Mouse (Mus musculus): ENCODE measurements around the gene Arhgef38. TPM values are rescaled to one million over a fixed set of nuclear protein-coding genes. Genes with fewer than 3 reads are reported as not detected.

The Arhgef38 gene
- polyA plus RNA-seq, 1 experiment from 2014 or later, result not detected

DNA sequence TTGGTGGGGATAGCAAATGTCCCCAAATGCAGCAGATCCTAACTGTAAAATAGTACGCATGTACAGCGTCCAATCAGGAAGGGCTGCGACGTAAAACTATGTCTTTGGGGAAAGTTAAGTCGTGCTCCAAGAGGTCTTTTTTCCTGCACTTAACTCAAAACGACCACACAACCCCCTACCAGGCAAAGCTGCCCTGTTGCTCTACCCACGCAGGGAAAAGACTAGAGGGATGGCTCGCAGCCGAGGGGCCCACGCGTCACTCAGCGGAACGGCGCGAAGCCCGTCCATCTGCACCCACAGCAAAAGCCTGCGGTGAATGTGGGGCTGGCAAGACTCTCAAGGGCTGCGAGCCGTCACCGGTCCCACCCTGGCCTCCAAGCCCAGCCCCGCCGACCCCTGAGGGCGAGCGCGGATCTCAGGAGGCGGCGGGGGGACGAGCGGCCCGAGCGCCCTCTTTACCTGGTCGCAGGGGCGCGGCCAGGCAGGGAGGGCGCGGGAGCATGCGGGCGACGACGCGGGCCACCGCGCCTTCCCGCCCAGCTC is 143.6 kb downstream of the Arhgef38 start:
- no peak for DNase-seq

GRCm38 (mm10) chr3:133090247-133091120 is 144.3 kb downstream of the Arhgef38 start:
- 3% methylated on average over 11 of the region's 11 CpGs for WGBS (ENCODE audit: insufficient replicate concordance)
- Histone ChIP-seq H3K4me3 (replicated peaks) (peak overlapping the region; percentile 82), H3K27me3 (no peaks in the 10 kb centered on the region), H3K27ac (peak overlapping the region; percentile 92), H3K4me2 (peak overlapping the region; percentile 64), H3K36me3 (no peaks in the 10 kb centered on the region), H3K4me1 (replicated peaks) (peaks cover 35% of the 10 kb centered on the region), H3K9me3 (replicated peaks) (no peaks in the 10 kb centered on the region), H3K9ac (peak overlapping the region; percentile 91)
- DNase-seq, result no peak
- ATAC-seq (ENCODE audit: low read depth), result no peak

More for the DNA sequence above, 143.6 kb downstream of the Arhgef38 start:
- peak overlapping the region; percentile 82 for H3K4me3 ChIP-seq (replicated peaks)
- no peaks in the 10 kb centered on the region for H3K9me3 ChIP-seq (replicated peaks)
- peak overlapping the region; percentile 64 for H3K4me2 ChIP-seq
- under 1% methylated on average over 44 of the region's 44 CpGs for WGBS (ENCODE audit: insufficient replicate concordance)
- H3K27ac ChIP-seq, result peak overlapping the region; percentile 92
- H3K9ac ChIP-seq, result peak overlapping the region; percentile 91
- H3K27me3 ChIP-seq, result no peaks in the 10 kb centered on the region
- peaks cover 35% of the 10 kb centered on the region for H3K4me1 ChIP-seq (replicated peaks)
- ATAC-seq (ENCODE audit: low read depth), result peak; percentile 85
- H3K36me3 ChIP-seq, result no peaks in the 10 kb centered on the region

DNA sequence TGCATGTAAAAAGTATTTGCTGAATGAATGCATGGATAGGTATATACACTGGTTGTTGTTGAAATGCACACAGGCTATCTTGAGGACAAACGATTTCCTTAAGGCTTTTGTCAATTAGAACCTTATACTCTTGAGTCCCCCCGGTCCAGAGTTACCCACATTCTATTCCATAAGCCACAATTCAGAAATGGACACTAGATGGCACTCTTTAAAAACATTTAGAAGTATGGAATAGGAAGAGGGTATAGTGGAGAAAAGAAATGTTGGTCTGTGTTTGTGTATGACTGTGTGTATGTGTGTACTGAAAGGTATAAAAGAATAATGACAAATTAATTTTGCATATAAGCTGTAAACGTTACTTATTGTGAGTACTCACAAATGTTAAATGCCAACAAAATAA is 148.9 kb downstream of the Arhgef38 start:
- H3K9ac ChIP-seq, result no peak overlapping the region
- H3K4me3 ChIP-seq (replicated peaks), result no peak overlapping the region
- DNase-seq (no peak), ATAC-seq (ENCODE audit: low read depth) (peak; percentile 67; the same call in 1 of the 2 replicates)
- WGBS (ENCODE audit: insufficient replicate concordance), result 69% methylated on average over 3 of the region's 3 CpGs
- no peak overlapping the region for H3K4me2 ChIP-seq
- no peaks in the 10 kb centered on the region for H3K27me3 ChIP-seq
- peaks cover 32% of the 10 kb centered on the region for H3K36me3 ChIP-seq
- H3K4me1 ChIP-seq (replicated peaks), result peaks cover 12% of the 10 kb centered on the region
- H3K27ac ChIP-seq, result no peak overlapping the region
- H3K9me3 ChIP-seq (replicated peaks), result no peaks in the 10 kb centered on the region

- no peak overlapping the region for H3K27ac ChIP-seq
- WGBS (ENCODE audit: insufficient replicate concordance), result 76% methylated on average over 5 of the region's 5 CpGs
- H3K4me1 ChIP-seq (replicated peaks), result no peaks in the 10 kb centered on the region
- no peaks in the 10 kb centered on the region for H3K9me3 ChIP-seq (replicated peaks)
- H3K9ac ChIP-seq, result no peak overlapping the region
- DNase-seq (no peak), ATAC-seq (ENCODE audit: low read depth) (no peak)
- H3K4me2 ChIP-seq, result no peak overlapping the region
- peaks cover 44% of the 10 kb centered on the region for H3K36me3 ChIP-seq
- H3K27me3 ChIP-seq, result no peaks in the 10 kb centered on the region
- no peak overlapping the region for H3K4me3 ChIP-seq (replicated peaks)
These were observed 152.0 kb downstream of the Arhgef38 start for GRCm38 (mm10) chr3:133082736-133083135.

- ATAC-seq (ENCODE audit: low read depth) (no peak), DNase-seq (no peak)
- no peaks in the 10 kb centered on the region for H3K4me1 ChIP-seq (replicated peaks)
- 66% methylated on average over 10 of the region's 10 CpGs for WGBS (ENCODE audit: insufficient replicate concordance)
- no peak overlapping the region for H3K4me3 ChIP-seq (replicated peaks)
- H3K9ac ChIP-seq, result no peak overlapping the region
- no peak overlapping the region for H3K4me2 ChIP-seq
- H3K9me3 ChIP-seq (replicated peaks), result no peaks in the 10 kb centered on the region
- H3K27me3 ChIP-seq, result no peaks in the 10 kb centered on the region
- H3K27ac ChIP-seq, result no peak overlapping the region
- H3K36me3 ChIP-seq, result peaks cover 36% of the 10 kb centered on the region
These were observed 159.2 kb downstream of the Arhgef38 start for GRCm38 (mm10) chr3:133075560-133075959.

Other genes starting within 250 kb of the Arhgef38 start
- 11.0 and 13.2 TPM in 2 replicates for gene Ints12, start 143.1 kb downstream of the Arhgef38 start, polyA plus RNA-seq (2015; fragmentation: Nextera tagmentation; extraction: Ambion mirVana)
- gene Gstcd, start 142.9 kb downstream of the Arhgef38 start, polyA plus RNA-seq (2015; fragmentation: Nextera tagmentation; extraction: Ambion mirVana), result 3.7 and 4.5 TPM in 2 replicates
- gene Ppa2, start 75.2 kb upstream of the Arhgef38 start, polyA plus RNA-seq (2015; fragmentation: Nextera tagmentation; extraction: Ambion mirVana), result 61.7 and 67.9 TPM in 2 replicates